Mouse (Mus musculus): Measurements from ENCODE around the gene Pdap1.

GRCm38 (mm10) chr5:145152690-145153089, 12.7 kb upstream of the Pdap1 start:
- TF ChIP-seq CTCF (IDR thresholded peaks at IDR 0.05; ENCODE audit: low read depth) (peak; percentile 32), EP300 (IDR thresholded peaks at IDR 0.05; ENCODE audit: low read depth) (peak; percentile 61; the same call in 1 of the 2 replicates)
